Mouse (Mus musculus): ENCODE data around the gene Mrpl22.

DNA sequence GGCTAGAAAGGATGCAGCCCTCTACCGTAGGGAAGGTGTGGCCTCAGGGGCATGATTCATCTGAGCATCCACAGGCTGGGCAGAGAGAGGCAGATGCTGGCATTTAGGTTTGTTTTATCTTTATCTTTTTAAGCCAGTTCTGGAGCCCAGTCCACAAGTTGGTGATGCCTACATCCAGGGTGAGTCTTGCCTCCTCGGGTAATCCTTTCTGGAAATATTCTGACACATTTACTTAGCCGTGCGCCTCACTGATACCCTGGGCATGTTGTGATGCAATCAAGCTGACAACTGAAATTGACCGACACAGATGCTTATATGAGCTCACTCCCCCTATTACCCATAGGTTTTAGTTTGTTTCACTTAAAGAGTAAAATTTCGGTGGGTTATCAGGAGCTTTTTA is 45.4 kb downstream of the Mrpl22 start:
- TF ChIP-seq POLR2A (IDR thresholded peaks at IDR 0.05; ENCODE audit: insufficient read depth, low read depth, low read length) (no peak), CTCF (IDR thresholded peaks at IDR 0.05; ENCODE audit: insufficient read depth, low read depth, low read length) (no peak)

Data from olfactory bulb, adult 2 months (tissue).